ENCODE assay signal across 1 mouse cellular context in the genomic region with DNA sequence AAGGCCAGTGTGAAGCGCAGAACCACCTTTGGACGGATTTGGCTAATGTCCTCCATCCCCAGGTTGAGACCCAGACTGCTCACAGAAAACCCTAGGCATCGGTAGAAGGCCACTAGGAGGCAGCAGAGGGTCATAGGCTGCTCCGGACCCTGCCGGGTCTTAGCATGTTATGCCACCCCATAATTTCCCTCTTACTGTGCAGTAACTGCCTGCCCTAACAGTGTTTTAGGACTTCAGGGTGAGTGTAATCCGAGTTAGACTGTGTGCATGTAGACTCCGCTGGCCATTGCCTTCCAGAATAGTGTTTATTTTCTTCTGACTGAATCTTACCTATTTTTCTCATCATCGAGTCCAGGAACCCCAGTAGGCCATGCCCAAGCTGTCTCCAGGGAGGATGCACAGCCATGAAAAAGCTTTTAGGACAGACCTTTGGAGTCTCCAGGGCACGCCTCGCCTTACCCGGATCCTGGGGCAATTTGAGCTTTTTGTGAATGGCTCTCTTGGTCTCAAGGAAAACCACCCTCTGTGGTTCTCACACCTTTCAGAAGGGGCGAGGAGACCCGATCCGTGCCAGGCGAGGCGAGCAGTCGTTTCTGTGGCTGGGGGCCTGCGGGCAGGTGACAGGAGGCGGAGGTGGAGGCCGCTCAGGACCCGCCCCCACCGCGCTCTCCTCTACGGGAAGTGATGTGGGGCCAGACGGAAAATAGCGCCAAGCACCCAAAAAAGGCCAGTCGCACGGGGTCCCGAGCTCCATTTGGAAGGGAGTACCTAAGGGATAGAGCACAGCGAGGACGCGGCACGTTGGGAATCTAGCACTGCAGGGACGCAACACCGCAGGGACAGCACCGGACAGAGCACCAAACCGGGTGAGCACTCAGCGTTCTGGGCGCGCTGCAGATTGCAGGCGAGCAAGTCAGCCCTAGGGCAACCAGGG.
TF ChIP-seq lines count a peak whose summit lies in the region.

Gene Rab27a, plus strand, starts transcription at position 709 of the 934 bp plus-strand sequence.

TF ChIP-seq in CH12.LX, 34 proteins besides CTCF, POLR2A, EP300 and RAD21 (continued from another document):
- TF ChIP-seq MAZ (IDR thresholded peaks at IDR 0.05; ENCODE audit: low read depth, low read length), result peak; percentile 38; the same call in 1 of the 2 replicates
- peak; percentile 39; the same call in 1 of the 2 replicates for TF ChIP-seq ZC3H11A (IDR thresholded peaks at IDR 0.05; ENCODE audit: low read depth, low read length)
- peak; percentile 38; the same call in 1 of the 2 replicates for TF ChIP-seq MXI1 (IDR thresholded peaks at IDR 0.05; ENCODE audit: low read depth, low read length)
- no peak for TF ChIP-seq ZKSCAN1 (IDR thresholded peaks at IDR 0.05; ENCODE audit: borderline replicate concordance, low read depth, low read length)
- peak; percentile 45 for TF ChIP-seq BHLHE40 (IDR thresholded peaks at IDR 0.05; ENCODE audit: low read depth, low read length)
- peak; percentile 31; the same call in 1 of the 2 replicates for TF ChIP-seq MEF2A (IDR thresholded peaks at IDR 0.05; ENCODE audit: borderline replicate concordance, low read depth, low read length)
- TF ChIP-seq HCFC1 (IDR thresholded peaks at IDR 0.05; ENCODE audit: low read depth, low read length), result peak; percentile 21; the same call in 1 of the 2 replicates
